Mouse (Mus musculus): ENCODE measurements around the gene Dusp7. TPM values are rescaled to one million over a fixed set of nuclear protein-coding genes. Genes with fewer than 3 reads are reported as not detected.

Gene Dusp7
- total and polyA plus RNA-seq, 3 experiments, result 6.2 to 11.4 (median 8.0) TPM

DNA sequence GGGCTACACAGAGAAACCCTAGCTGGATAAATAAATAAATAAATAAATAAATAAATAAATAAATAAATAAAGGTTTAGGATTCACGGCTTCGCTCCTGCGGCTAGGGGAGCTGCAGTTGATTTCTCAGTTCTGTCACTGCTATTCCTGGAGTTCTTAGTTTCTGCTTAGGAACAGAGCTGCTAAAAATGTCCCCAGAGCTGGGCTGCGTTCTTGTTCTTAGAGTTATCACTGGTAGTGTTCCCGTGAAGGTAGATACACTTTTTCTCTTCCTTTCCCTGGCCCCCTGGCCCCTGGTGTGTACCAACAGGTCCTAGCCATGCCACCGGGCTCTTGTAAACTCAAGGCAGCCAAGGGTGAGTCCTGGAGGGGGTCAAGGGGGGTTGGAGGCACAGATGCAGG is 48.4 kb downstream of the Dusp7 start:
- H3K9me3 ChIP-seq (replicated peaks; ENCODE audit: low read length), result no peaks in the 10 kb centered on the region
- no peak overlapping the region for H3K4me2 ChIP-seq (ENCODE audit: insufficient read depth, low read depth, poor library complexity, severe bottlenecking)
- no peaks in the 10 kb centered on the region for H3K79me2 ChIP-seq (replicated peaks; ENCODE audit: control insufficient read depth, extremely low read depth, insufficient read depth, poor library complexity, severe bottlenecking)
- peaks cover 9 to 16% of the 10 kb centered on the region in 2 experiments; a peak in 3 of 4 replicates for H3K4me1 ChIP-seq (ENCODE audit: control insufficient read depth in 1 of 2, insufficient read depth in 2 of 2)
- dilution Hi-C loops (cut with MboI; ENCODE audit: extremely low pct_ligation_motif_present, extremely low pct_unique_long_range_greater_than_20kb, low sequenced_read_pairs), result no loop called here
- no peak overlapping the region for H3K27ac ChIP-seq (ENCODE audit: insufficient read depth, low read depth)
- H3K9ac ChIP-seq (ENCODE audit: insufficient read depth, low read depth), result no peak overlapping the region
- H3K36me3 ChIP-seq (replicated peaks in 1 of 2; ENCODE audit: control insufficient read depth in 1 of 2, insufficient read depth in 1 of 2, low read length in 1 of 2), result no peaks in the 10 kb centered on the region
- no peak for TF ChIP-seq MXI1 (IDR thresholded peaks at IDR 0.05; ENCODE audit: low read depth, low read length)
- no peak for TF ChIP-seq ZKSCAN1 (IDR thresholded peaks at IDR 0.05; ENCODE audit: borderline replicate concordance, low read depth, low read length)
- no peak for TF ChIP-seq MAX (IDR thresholded peaks at IDR 0.05; ENCODE audit: low read length)
- TF ChIP-seq NELFE (IDR thresholded peaks at IDR 0.05; ENCODE audit: low read depth, low read length), result no peak
- TF ChIP-seq ELF1 (IDR thresholded peaks at IDR 0.05; ENCODE audit: low read depth, low read length), result no peak
- no peak for TF ChIP-seq IRF4 (IDR thresholded peaks at IDR 0.05; ENCODE audit: low read depth, low read length)
- TF ChIP-seq ETS1 (conservative IDR thresholded peaks at IDR 0.05; ENCODE audit: low read depth, low read length), result no peak
- no peak for TF ChIP-seq ZMIZ1 (IDR thresholded peaks at IDR 0.05; ENCODE audit: low read depth, low read length)
- no peak for TF ChIP-seq RCOR1 (conservative IDR thresholded peaks at IDR 0.05; ENCODE audit: low read depth, low read length)
- no peak for TF ChIP-seq HCFC1 (IDR thresholded peaks at IDR 0.05; ENCODE audit: low read depth, low read length)
- no peak for TF ChIP-seq E2F4 (IDR thresholded peaks at IDR 0.05; ENCODE audit: insufficient replicate concordance, low read depth, low read length)
- TF ChIP-seq MYC (IDR thresholded peaks at IDR 0.05; ENCODE audit: low read depth, low read length), result no peak
- no peak for DNase-seq (ENCODE audit: extremely low read depth)
- no peak overlapping the region for H3K4me3 ChIP-seq (replicated peaks in 1 of 3; ENCODE audit: low read depth in 2 of 3, low read length in 2 of 3, poor library complexity in 1 of 3)
- in situ Hi-C loops (cut with MboI; ENCODE audit: low pct_ligation_motif_present, low pct_unique_long_range_greater_than_20kb, low sequenced_read_pairs), result no loop called here
- peaks cover 3% of the 10 kb centered on the region for H3K27me3 ChIP-seq (replicated peaks)

DNA sequence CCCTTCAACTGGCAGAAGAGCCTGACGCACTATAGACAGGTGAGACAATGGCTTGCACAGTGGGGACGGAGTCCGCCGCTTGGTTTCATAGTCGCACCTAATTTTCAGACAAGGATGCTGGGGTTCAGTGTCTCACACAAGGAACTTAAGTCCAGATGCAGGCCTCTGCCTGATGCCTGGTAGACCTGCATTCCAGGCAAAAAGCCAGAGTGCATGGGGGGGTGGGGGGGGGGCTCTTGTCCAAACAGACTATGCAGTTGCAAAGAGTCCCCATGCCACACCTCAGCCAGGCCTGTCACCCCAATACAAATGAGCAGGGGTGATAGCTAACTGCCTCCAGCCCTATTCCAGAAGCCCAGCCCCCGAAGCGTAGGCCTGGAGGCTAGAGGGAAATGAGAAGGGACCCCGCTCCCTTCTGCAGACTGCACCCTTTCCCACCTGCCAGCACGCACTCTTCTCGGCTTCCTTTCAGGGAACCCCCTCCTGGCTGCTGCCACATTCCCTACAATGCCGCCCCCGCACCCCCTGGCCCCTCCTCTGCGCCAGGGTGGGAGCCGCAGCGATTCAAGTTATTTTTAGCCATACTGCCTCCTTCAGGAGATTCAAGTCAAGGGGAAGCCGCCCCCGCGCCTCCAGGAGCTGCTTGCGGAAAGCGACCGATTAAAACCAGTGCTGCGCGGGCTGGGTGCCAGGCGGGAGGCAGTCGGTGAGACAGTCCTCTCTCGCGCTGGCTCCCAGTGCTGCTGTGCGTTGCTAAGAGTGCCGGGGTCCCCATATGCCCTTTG is 49.6 kb downstream of the Dusp7 start:
- Histone ChIP-seq H3K9ac (ENCODE audit: insufficient read depth, low read depth) (no peak overlapping the region), H3K4me3 (replicated peaks in 1 of 3; ENCODE audit: low read depth in 2 of 3, low read length in 2 of 3, poor library complexity in 1 of 3) (no peak overlapping the region), H3K9me3 (replicated peaks; ENCODE audit: low read length) (no peaks in the 10 kb centered on the region), H3K4me1 (ENCODE audit: control insufficient read depth in 1 of 2, insufficient read depth in 2 of 2) (peaks cover 0 to 5% of the 10 kb centered on the region in 2 experiments; a peak in 1 of 4 replicates), H3K4me2 (ENCODE audit: insufficient read depth, low read depth, poor library complexity, severe bottlenecking) (no peak overlapping the region), H3K27ac (ENCODE audit: insufficient read depth, low read depth) (no peak overlapping the region), H3K27me3 (replicated peaks) (peaks cover 3% of the 10 kb centered on the region), H3K36me3 (replicated peaks in 1 of 2; ENCODE audit: control insufficient read depth in 1 of 2, insufficient read depth in 1 of 2, low read length in 1 of 2) (no peaks in the 10 kb centered on the region), H3K79me2 (replicated peaks; ENCODE audit: control insufficient read depth, extremely low read depth, insufficient read depth, poor library complexity, severe bottlenecking) (no peaks in the 10 kb centered on the region)
- in situ Hi-C loops (cut with MboI; ENCODE audit: low pct_ligation_motif_present, low pct_unique_long_range_greater_than_20kb, low sequenced_read_pairs) (no loop called here), dilution Hi-C loops (cut with MboI; ENCODE audit: extremely low pct_ligation_motif_present, extremely low pct_unique_long_range_greater_than_20kb, low sequenced_read_pairs) (no loop called here)
- TF ChIP-seq TBP (conservative IDR thresholded peaks at IDR 0.05; ENCODE audit: low read depth, low read length), result no peak
- no peak for TF ChIP-seq ELF1 (IDR thresholded peaks at IDR 0.05; ENCODE audit: low read depth, low read length)
- no peak for TF ChIP-seq MXI1 (IDR thresholded peaks at IDR 0.05; ENCODE audit: low read depth, low read length)
- no peak for TF ChIP-seq SMC3 (IDR thresholded peaks at IDR 0.05; ENCODE audit: low read depth, low read length)
- no peak for TF ChIP-seq POLR2AphosphoS2 (IDR thresholded peaks at IDR 0.05; ENCODE audit: low read depth, low read length)
- no peak for TF ChIP-seq CHD1 (IDR thresholded peaks at IDR 0.05; ENCODE audit: low read depth, low read length)
- TF ChIP-seq USF2 (conservative IDR thresholded peaks at IDR 0.05; ENCODE audit: low read depth, low read length), result no peak
- TF ChIP-seq TCF12 (IDR thresholded peaks at IDR 0.05; ENCODE audit: low read depth, low read length), result no peak
- TF ChIP-seq SIN3A (IDR thresholded peaks at IDR 0.05; ENCODE audit: low read length), result no peak
- TF ChIP-seq GABPA (IDR thresholded peaks at IDR 0.05; ENCODE audit: insufficient replicate concordance, low read depth, low read length), result no peak
- no peak for TF ChIP-seq MAX (IDR thresholded peaks at IDR 0.05; ENCODE audit: low read length)
- TF ChIP-seq CTCF (conservative IDR thresholded peaks at IDR 0.05 in 1 of 2, IDR thresholded peaks at IDR 0.05 in 1 of 2; ENCODE audit: low read depth in 2 of 2, low read length in 2 of 2), result no peak
- TF ChIP-seq KAT2A (IDR thresholded peaks at IDR 0.05; ENCODE audit: insufficient replicate concordance, low read length), result no peak
- TF ChIP-seq EP300 (IDR thresholded peaks at IDR 0.05; ENCODE audit: low read length), result no peak
- TF ChIP-seq HCFC1 (IDR thresholded peaks at IDR 0.05; ENCODE audit: low read depth, low read length), result no peak
- no peak for DNase-seq (ENCODE audit: extremely low read depth)

Data from CH12.LX (cell line).